In the genomic region with DNA sequence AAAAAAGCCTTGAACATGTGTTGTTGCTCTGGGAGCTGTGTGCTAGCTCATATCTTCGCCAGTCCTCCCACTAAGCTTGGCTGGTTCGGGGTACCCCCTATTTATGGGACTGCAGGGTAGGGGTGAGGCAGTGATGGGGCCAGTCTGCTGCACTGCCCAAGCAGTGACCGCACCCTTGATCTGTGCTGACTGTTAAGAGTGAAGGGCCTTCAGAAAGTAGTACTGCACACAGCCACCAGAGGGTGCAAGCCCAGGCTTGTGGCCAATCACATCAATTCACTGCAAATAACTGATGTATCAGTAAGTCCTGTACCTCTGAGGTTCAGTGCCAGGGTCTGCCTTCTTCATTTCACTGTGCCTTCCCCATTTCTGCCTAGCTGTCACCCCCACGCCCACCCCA, we compare ENCODE assay signal across 8 mouse cellular contexts. TPM values are rescaled to one million over a fixed set of nuclear protein-coding genes. Genes with fewer than 3 reads are reported as not detected.
DNase-seq lines count a peak whose midpoint lies in the region; ATAC-seq lines count a peak whose summit lies in the region.

No protein-coding gene starts in this region.

- peak; percentile 70 for ATAC-seq in granulocyte monocyte progenitor cell, adult 5-6 weeks (replicated peaks; ENCODE audit: poor library complexity, severe bottlenecking)
- peak; percentile 18; the same call in 1 of the 2 replicates for ATAC-seq in kidney, embryonic 16.5 days (ENCODE audit: low FRiP score, low TSS enrichment)
- ATAC-seq in liver, embryonic 12.5 days = peak; percentile 67

- H3K4me2 ChIP-seq in kidney, embryonic 16.5 days (replicated peaks; ENCODE audit: low read depth, low read length) = no peak overlapping the region
- H3K4me2 ChIP-seq in liver, embryonic 12.5 days = no peak overlapping the region

- no peak overlapping the region for H3K4me3 ChIP-seq in kidney, embryonic 16.5 days (ENCODE audit: low read length)
- no peak overlapping the region for H3K4me3 ChIP-seq in liver, embryonic 12.5 days

- peaks cover 24% of the 10 kb centered on the region for H3K4me1 ChIP-seq in kidney, embryonic 16.5 days (ENCODE audit: insufficient read depth, low read length)
- H3K4me1 ChIP-seq in liver, embryonic 12.5 days = peaks cover 24% of the 10 kb centered on the region

- no peaks in the 10 kb centered on the region for H3K9me3 ChIP-seq in kidney, embryonic 16.5 days (ENCODE audit: low read length)
- no peaks in the 10 kb centered on the region for H3K9me3 ChIP-seq in liver, embryonic 12.5 days (replicated peaks)

- peaks cover 16% of the 10 kb centered on the region for H3K36me3 ChIP-seq in kidney, embryonic 16.5 days (ENCODE audit: insufficient read depth, low read length)
- peaks cover 22% of the 10 kb centered on the region for H3K36me3 ChIP-seq in liver, embryonic 12.5 days

- H3K9ac ChIP-seq in kidney, embryonic 16.5 days (replicated peaks; ENCODE audit: low read length) = no peak overlapping the region
- no peak overlapping the region for H3K9ac ChIP-seq in liver, embryonic 12.5 days

- H3K27me3 ChIP-seq in kidney, embryonic 16.5 days (ENCODE audit: insufficient read depth, low read length) = no peaks in the 10 kb centered on the region
- peaks cover 20% of the 10 kb centered on the region for H3K27me3 ChIP-seq in liver, embryonic 12.5 days (replicated peaks)

- 31% methylated on average over 4 of the region's 4 CpGs for WGBS in kidney, embryonic 16.5 days
- 38% methylated on average over 4 of the region's 4 CpGs for WGBS in liver, embryonic 12.5 days (ENCODE audit: insufficient replicate concordance)

- H3K27ac ChIP-seq in kidney, embryonic 16.5 days (ENCODE audit: low read length) = no peak overlapping the region
- H3K27ac ChIP-seq in liver, embryonic 12.5 days = no peak overlapping the region

- DNase-seq in CD4-positive helper T cell, adult 2 months (ENCODE audit: low read depth, low spot score) = peak; percentile 74
- peak; percentile 59 for DNase-seq in adrenal gland, adult 8-10 months
- peak; percentile 75 for DNase-seq in embryo, embryonic 11 days
- peak; percentile 61 to 73 for DNase-seq in natural killer cell, adult 2 months (ENCODE audit: low spot score in 2 of 2)
- peak; percentile 89 for DNase-seq in testis, postnatal 10 days (ENCODE audit: low spot score)

RNA-seq across cellular contexts. Expression of gene Nudt14, which starts 13.9 kb away (rescaled TPM):
- 10 to 100 TPM; 29.3 to 45.0 (median 36.1) TPM for total RNA-seq in adrenal gland, adult 8-10 months (2022)
- total RNA-seq in granulocyte monocyte progenitor cell, adult 5-6 weeks (2014; fragmentation: Nextera tagmentation) = 15.9 and 33.3 TPM in 2 replicates
- 16.6 and 25.4 TPM in 2 replicates for total RNA-seq in granulocyte monocyte progenitor cell, adult 5-6 weeks (2017)
- polyA plus RNA-seq in kidney, embryonic 16.5 days (2015; fragmentation: Nextera tagmentation; extraction: Ambion mirVana) = 99.1 and 104 TPM in 2 replicates
- polyA plus RNA-seq in liver, embryonic 12.5 days (2016; fragmentation: Nextera tagmentation; extraction: Ambion mirVana) = 21.4 and 21.7 TPM in 2 replicates

RNA-seq across cellular contexts. Expression of gene Btbd6, which starts 20.5 kb away (rescaled TPM):
- 10 to 100 TPM; 21.5 to 30.9 (median 24.2) TPM for total RNA-seq in adrenal gland, adult 8-10 months (2022)
- total RNA-seq in granulocyte monocyte progenitor cell, adult 5-6 weeks (2014; fragmentation: Nextera tagmentation) = 2.4 and 10.5 TPM in 2 replicates
- total RNA-seq in granulocyte monocyte progenitor cell, adult 5-6 weeks (2017) = 3.3 and 6.8 TPM in 2 replicates
- polyA plus RNA-seq in kidney, embryonic 16.5 days (2015; fragmentation: Nextera tagmentation; extraction: Ambion mirVana) = 29.4 and 30.6 TPM in 2 replicates
- polyA plus RNA-seq in liver, embryonic 12.5 days (2016; fragmentation: Nextera tagmentation; extraction: Ambion mirVana) = 9.2 and 10.1 TPM in 2 replicates

RNA-seq across cellular contexts. Expression of gene Jag2, which starts 26.2 kb away (rescaled TPM):
- 10 to 100 TPM in 1 of 4 experiments, 1 to 10 TPM in 3; 3.7 to 10.1 (median 6.6) TPM for total RNA-seq in adrenal gland, adult 8-10 months (2022)
- total RNA-seq in granulocyte monocyte progenitor cell, adult 5-6 weeks (2014; fragmentation: Nextera tagmentation) = 0.95 and 1.0 TPM in 2 replicates
- 0.22 and 1.4 TPM in 2 replicates for total RNA-seq in granulocyte monocyte progenitor cell, adult 5-6 weeks (2017)
- polyA plus RNA-seq in kidney, embryonic 16.5 days (2015; fragmentation: Nextera tagmentation; extraction: Ambion mirVana) = 2.2 and 2.5 TPM in 2 replicates
- 0.57 and 0.64 TPM in 2 replicates for polyA plus RNA-seq in liver, embryonic 12.5 days (2016; fragmentation: Nextera tagmentation; extraction: Ambion mirVana)

RNA-seq across cellular contexts. Expression of gene Brf1, which starts 44.7 kb away (rescaled TPM):
- 10 to 100 TPM; 49.6 to 86.9 (median 68.3) TPM for total RNA-seq in adrenal gland, adult 8-10 months (2022)
- 38.7 and 42.6 TPM in 2 replicates for total RNA-seq in granulocyte monocyte progenitor cell, adult 5-6 weeks (2014; fragmentation: Nextera tagmentation)
- 28.1 and 41.3 TPM in 2 replicates for total RNA-seq in granulocyte monocyte progenitor cell, adult 5-6 weeks (2017)
- 70.1 and 71.5 TPM in 2 replicates for polyA plus RNA-seq in kidney, embryonic 16.5 days (2015; fragmentation: Nextera tagmentation; extraction: Ambion mirVana)
- 46.2 and 47.1 TPM in 2 replicates for polyA plus RNA-seq in liver, embryonic 12.5 days (2016; fragmentation: Nextera tagmentation; extraction: Ambion mirVana)

RNA-seq across cellular contexts. Expression of gene Pacs2, which starts 58.5 kb away (rescaled TPM):
- 10 to 100 TPM; 42.2 to 60.4 (median 53.7) TPM for total RNA-seq in adrenal gland, adult 8-10 months (2022)
- 23.7 and 28.5 TPM in 2 replicates for total RNA-seq in granulocyte monocyte progenitor cell, adult 5-6 weeks (2014; fragmentation: Nextera tagmentation)
- 6.9 and 8.8 TPM in 2 replicates for total RNA-seq in granulocyte monocyte progenitor cell, adult 5-6 weeks (2017)
- polyA plus RNA-seq in kidney, embryonic 16.5 days (2015; fragmentation: Nextera tagmentation; extraction: Ambion mirVana) = 13.3 and 13.8 TPM in 2 replicates
- 8.3 and 9.6 TPM in 2 replicates for polyA plus RNA-seq in liver, embryonic 12.5 days (2016; fragmentation: Nextera tagmentation; extraction: Ambion mirVana)

Comparison
In these comparisons a context has a peak if more than half of its experiments do, and no peak if none do; other contexts are left out.
1. ATAC-seq: peak in every context shown above with its lines; median percentile 70 in granulocyte monocyte progenitor cell, adult 5-6 weeks; 67 in liver, embryonic 12.5 days; 18 in kidney, embryonic 16.5 days.